8 mouse cellular contexts compared by ENCODE assay signal in the genomic region with DNA sequence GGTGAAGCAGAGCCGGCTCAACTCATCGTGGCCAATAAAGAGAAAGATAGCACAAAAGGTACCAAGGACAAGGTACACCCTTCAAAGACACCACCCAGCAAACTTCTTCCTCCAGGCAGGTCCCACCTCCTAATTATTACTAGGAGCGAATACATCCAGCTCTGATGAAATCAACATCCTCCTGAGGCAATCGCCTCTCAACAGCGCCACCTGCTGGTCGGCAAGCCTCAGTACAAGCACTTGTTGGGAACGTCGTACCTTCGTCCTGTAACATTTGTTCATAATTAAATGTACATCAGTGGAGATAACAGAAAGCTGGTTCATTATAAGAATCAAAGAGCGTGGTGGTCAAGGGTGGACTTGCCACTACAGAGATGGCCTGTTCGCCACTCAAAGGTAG. TPM values are rescaled to one million over a fixed set of nuclear protein-coding genes. Genes with fewer than 3 reads are reported as not detected.
DNase-seq lines count a peak whose midpoint lies in the region; ATAC-seq and TF ChIP-seq lines count a peak whose summit lies in the region.

No protein-coding gene starts in this region.

- CTCF ChIA-PET in Patski (lab: Charles Lee), result interaction anchor here (1.0 to 2.9 kb wide), 7 partner anchors 10 to 1350 kb away, joined by 3 to 17 read pairs (median 7); no protein-coding TSS in a partner anchor

- DNase-seq in left cerebral cortex, adult 2 months (ENCODE audit: extremely low spot score in 1 of 2, low spot score in 2 of 2), result peak; percentile 75
- DNase-seq in left cerebral cortex, adult 11 months (ENCODE audit: low spot score), result no peak
- DNase-seq in Patski (ENCODE audit: low read depth, low spot score), result no peak
- peak; percentile 76 to 79 for DNase-seq in cerebellum, postnatal 36 days
- peak; percentile 75 to 83 for DNase-seq in heart, postnatal 14 days
- no peak for DNase-seq in liver, adult 2 months (ENCODE audit: extremely low read depth, low read depth, low spot score)
- DNase-seq in retina, adult 2 months (ENCODE audit: low read depth, low spot score), result peak; percentile 23
- peak; percentile 25 to 73 for DNase-seq in urinary bladder, postnatal 4 days (ENCODE audit: low spot score in 2 of 2)

- no peaks in the 10 kb centered on the region for H3K27me3 ChIP-seq in Patski
- no peaks in the 10 kb centered on the region for H3K27me3 ChIP-seq in liver, adult 2 months (ENCODE audit: control insufficient read depth, insufficient read depth, low read length)

- no peaks in the 10 kb centered on the region for H3K36me3 ChIP-seq in liver, adult 2 months (ENCODE audit: control insufficient read depth, insufficient read depth, low read length)

- WGBS in liver, adult 2 months, result 18% methylated on average over 11 of the region's 11 CpGs

- intact Hi-C loops in left cerebral cortex, adult 2 months (cut with DNase I), result loop anchor here (2.0 to 10.0 kb wide), 5 partner anchors 93 to 1349 kb away; no protein-coding TSS in a partner anchor
- intact Hi-C loops in heart, postnatal 14 days (cut with DNase I), result loop anchor here (2.0 to 5.0 kb wide), 3 partner anchors 93 to 1351 kb away; no protein-coding TSS in a partner anchor

- no peaks in the 10 kb centered on the region for H3K4me1 ChIP-seq in liver, adult 2 months (ENCODE audit: control insufficient read depth, insufficient read depth, low read length)

- no peak overlapping the region for H3K27ac ChIP-seq in left cerebral cortex, adult 2 months
- no peak overlapping the region for H3K27ac ChIP-seq in liver, adult 2 months (replicated peaks; ENCODE audit: insufficient read depth, low read depth, low read length)

- H3K4me3 ChIP-seq in left cerebral cortex, adult 2 months, result no peak overlapping the region
- no peak overlapping the region for H3K4me3 ChIP-seq in liver, adult 2 months (ENCODE audit: insufficient read depth, low read depth, low read length)

- H3K9ac ChIP-seq in liver, adult 2 months (ENCODE audit: low read depth, low read length), result no peak overlapping the region

- POLR2A ChIA-PET in Patski (lab: Charles Lee), result no interaction called here

- ATAC-seq in Patski, result peak; percentile 73

- in situ Hi-C loops in Patski (cut with MboI; ENCODE audit: low pct_unique_long_range_greater_than_20kb), result loop anchor here (25.0 kb wide), 1 partner anchor 384 kb away; a partner anchor contains a TSS

- TF ChIP-seq POLR2A in liver, adult 2 months (IDR thresholded peaks at IDR 0.05; ENCODE audit: extremely low read depth, insufficient read depth, low read length), result no peak

- no peaks in the 10 kb centered on the region for H3K79me2 ChIP-seq in liver, adult 2 months (ENCODE audit: control insufficient read depth, insufficient read depth, low read length)

- TF ChIP-seq CTCF in left cerebral cortex, adult 2 months (IDR thresholded peaks at IDR 0.05), result peak; percentile 96
- TF ChIP-seq CTCF in Patski (IDR thresholded peaks at IDR 0.05), result peak; percentile 96
- peak; percentile 98 for TF ChIP-seq CTCF in liver, adult 2 months (IDR thresholded peaks at IDR 0.05; ENCODE audit: low read depth, low read length)

RNA-seq across cellular contexts. Expression of a gene that starts 18.1 kb away (rescaled TPM):
- total RNA-seq in left cerebral cortex, adult 2 months (2021), result 10 to 100 TPM; 63.3 to 69.5 TPM
- polyA plus RNA-seq in Patski (2021), result 45.3 TPM
- total RNA-seq in heart, postnatal 14 days (2021), result 10 to 100 TPM; 44.8 to 46.9 TPM
- total RNA-seq in liver, adult 2 months (2014; rRNA removed), result 28.2 and 33.4 TPM in 2 replicates
- polyA plus RNA-seq in liver, adult 2 months (2012; rRNA removed), result 11.6 and 15.0 TPM in 2 replicates

RNA-seq across cellular contexts. Expression of a gene that starts 18.3 kb away (rescaled TPM):
- total RNA-seq in left cerebral cortex, adult 2 months (2021), result 10 to 100 TPM; 39.6 to 44.7 TPM
- polyA plus RNA-seq in Patski (2021), result 18.3 TPM
- 10 to 100 TPM; 21.4 to 23.9 TPM for total RNA-seq in heart, postnatal 14 days (2021)
- total RNA-seq in liver, adult 2 months (2014; rRNA removed), result 3.6 and 5.4 TPM in 2 replicates
- 15.0 and 27.6 TPM in 2 replicates for polyA plus RNA-seq in liver, adult 2 months (2012; rRNA removed)

Comparison
In these comparisons a context has a peak if more than half of its experiments do, and no peak if none do; other contexts are left out.
1. DNase-seq: peak in left cerebral cortex, adult 2 months (2 of 2), cerebellum, postnatal 36 days (2 of 2), heart, postnatal 14 days (2 of 2), retina, adult 2 months (single experiment) and urinary bladder, postnatal 4 days (2 of 2); none in left cerebral cortex, adult 11 months (single experiment), Patski (single experiment) and liver, adult 2 months (single experiment).
2. Peak in every context shown above with its lines, with median percentiles within 50 percentile points of each other: CTCF ChIP-seq.